Mouse (Mus musculus) cerebellum, postnatal 14 days (tissue): Measurements from ENCODE around the gene Tesc.

Experiments used
- DNase-seq, 2 experiments: peaks; one replicate each; pipeline ENCODE4 v3.0.0; 2021; ENCODE audit warnings: mixed read lengths in 2 of 2

The Tesc gene

GRCm38 (mm10) chr5:118079354-118079753, 51.8 kb downstream of the Tesc start:
- DNase-seq: no peak

DNA sequence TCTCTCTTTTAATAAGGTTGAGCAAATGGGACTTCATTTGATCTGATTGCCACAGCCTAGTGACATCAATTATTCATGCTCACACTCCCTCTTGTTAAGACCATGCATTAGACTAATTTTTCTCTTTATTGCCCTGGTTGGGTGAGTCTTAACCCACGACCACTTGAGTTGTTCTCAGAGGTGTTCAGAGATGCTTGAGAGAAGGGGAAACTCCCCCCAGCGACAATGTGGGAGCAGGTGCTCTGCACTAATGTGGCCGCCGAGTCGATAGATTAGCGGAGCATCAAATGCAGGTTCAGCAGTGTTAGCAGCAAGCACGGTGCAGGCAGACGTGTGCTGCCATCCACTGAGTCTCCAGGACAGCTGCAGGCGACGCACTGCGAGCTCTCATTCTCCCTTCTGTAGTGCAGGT, 52.3 kb downstream of the Tesc start:
- no peak for DNase-seq

- DNase-seq: no peak
Measured at GRCm38 (mm10) chr5:118081374-118081949, 53.9 kb downstream of the Tesc start.

- DNase-seq: no peak
Measured at GRCm38 (mm10) chr5:118081996-118082395, 54.5 kb downstream of the Tesc start.

DNA sequence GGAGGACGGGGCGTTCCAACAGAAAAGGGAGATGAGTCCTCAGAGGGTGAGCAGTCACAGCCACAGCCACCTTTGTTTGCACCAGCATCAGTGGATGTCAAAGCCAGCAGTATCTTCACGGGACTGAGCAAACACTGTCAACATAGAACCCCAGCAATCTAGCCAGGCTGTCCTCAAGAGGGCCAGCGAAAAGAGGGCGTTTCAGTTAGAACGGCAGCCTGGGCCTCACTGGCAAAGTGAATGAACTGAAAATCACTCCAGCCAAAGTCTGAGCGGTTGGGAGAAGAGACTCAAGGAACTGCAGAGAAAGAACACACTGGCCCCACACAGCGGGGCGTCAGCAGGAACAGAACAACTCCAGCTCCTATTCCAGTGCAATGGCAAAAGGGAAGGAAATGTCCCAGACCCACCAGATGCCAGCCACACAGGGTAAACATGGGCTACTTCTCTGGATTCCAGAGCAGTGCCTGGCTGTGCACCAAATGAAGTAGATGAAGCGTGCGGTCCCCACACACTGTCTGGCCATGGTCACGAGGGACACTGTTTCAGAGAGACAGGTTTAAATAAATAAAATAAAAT, 55.6 kb downstream of the Tesc start:
- peak; percentile 59 to 60 for DNase-seq

GRCm38 (mm10) chr5:118084171-118084727, 56.7 kb downstream of the Tesc start:
- DNase-seq: peak; percentile 48 to 53

DNA sequence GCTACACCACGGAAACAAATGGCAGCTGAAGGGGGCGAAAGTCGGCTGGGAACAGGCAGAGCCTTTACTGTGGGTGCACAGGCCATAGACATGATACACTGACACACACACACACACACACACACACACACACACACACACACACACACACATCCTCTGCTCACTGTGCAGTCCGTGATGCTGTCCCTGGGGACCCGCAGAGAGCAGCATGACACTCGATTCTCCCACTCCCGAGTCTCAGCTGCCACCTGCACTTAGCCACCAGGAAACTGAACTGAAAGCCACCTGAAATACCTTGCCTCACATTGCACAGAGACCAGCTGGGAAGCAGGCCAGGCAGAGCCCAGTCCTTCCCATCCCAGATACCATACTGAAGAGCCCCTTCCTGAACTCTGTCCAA, 57.8 kb downstream of the Tesc start:
- DNase-seq: no peak

GRCm38 (mm10) chr5:118086956-118087355, 59.4 kb downstream of the Tesc start:
- DNase-seq: no peak

DNA sequence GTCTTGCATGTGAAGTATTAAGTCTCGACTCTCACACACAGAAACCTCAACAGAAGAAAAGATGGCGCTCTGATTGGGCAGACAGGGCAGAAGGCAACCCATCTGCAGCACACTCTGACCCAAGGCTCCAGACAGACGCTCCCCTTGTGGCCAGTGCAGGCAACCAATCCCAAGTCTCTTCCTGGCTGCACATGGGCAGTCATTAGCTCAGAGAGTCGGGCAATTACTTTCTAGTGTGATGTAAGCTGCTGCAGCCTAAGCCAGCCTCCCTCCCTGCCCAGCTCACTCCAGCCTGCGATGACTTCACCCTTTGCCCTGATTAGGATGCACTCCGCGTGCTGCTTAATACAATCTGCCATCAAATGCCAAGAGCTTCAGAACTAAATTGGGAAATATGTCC, 61.6 kb downstream of the Tesc start:
- peak; percentile 56 to 64 for DNase-seq

DNA sequence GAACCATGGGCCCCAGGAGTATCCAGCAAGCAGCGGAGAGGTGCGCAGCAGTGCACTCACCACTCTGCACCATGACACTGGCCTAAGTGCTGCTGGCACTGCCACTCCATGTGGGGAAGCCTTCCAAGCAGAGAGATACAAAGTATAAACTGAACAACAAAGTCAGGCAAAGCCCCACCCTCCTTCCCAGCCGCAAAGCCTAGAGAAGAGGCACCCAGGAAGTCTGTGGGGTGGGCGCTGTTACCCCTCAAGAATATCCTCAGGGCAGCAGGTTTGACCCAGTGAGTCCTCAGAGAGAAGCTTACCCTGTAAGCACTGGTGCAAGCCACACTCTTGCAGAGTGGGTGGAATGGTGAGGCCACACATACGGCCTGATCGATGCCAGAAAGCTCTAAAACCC, 62.6 kb downstream of the Tesc start:
- DNase-seq: no peak

- DNase-seq: peak in 1 of 2 experiments; percentile 70
Measured at GRCm38 (mm10) chr5:118090837-118091236, 63.3 kb downstream of the Tesc start.

DNA sequence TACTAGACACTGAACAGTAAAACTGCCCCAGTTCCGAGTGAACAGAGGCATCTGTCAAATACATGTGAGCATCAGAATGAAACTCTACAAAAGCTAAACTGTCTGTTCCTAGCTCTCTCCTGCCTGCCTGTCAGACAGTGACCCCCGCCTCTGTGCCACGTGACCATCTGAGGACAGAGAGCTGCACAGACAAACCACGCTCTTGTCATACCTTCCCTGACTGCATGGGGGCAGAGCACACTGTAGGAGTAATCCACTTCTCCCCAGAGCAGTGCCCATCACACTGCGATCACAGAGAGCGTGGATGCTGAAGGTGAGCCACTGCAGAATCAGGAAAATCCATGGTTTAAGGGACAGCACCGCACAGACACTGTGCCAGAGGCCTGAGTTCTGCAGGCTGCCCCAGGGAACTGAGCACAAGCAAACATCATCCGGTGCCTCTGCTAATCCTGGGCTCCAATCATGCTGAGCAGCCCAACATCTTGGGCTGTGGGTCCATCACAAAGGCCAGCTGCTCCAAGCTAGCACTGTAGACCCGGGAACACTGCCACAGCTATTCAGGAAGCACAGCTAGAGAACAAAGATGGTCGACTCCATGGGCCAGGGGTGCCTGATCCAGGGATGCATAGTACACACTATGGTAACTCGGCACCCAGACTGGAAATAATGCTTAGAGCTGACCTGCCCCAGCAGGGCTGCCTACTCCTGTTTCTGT, 65.9 kb downstream of the Tesc start:
- DNase-seq: no peak

DNA sequence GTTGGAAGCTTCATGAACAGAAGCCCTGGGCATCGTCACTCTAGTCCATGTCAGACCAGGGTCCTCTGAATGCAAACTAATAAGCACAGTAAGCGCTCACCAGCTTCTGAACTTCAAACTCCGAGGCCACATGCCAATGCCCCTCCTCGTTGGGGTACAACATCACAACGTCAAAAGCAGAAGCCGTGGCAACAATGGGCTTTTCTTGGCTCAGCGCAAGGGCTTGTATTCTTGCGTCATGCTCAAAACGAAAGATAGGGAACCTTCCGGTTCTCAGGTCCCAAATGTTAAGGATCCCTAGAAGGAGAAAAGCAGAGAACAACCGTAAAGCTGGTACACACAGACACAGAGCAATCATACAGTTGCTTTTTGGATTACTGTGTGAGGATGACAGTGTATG, 67.9 kb downstream of the Tesc start:
- no peak for DNase-seq

- DNase-seq: no peak
Measured at GRCm38 (mm10) chr5:118095849-118096248, 68.3 kb downstream of the Tesc start.

- DNase-seq: no peak
Measured at GRCm38 (mm10) chr5:118096317-118096716, 68.8 kb downstream of the Tesc start.

DNA sequence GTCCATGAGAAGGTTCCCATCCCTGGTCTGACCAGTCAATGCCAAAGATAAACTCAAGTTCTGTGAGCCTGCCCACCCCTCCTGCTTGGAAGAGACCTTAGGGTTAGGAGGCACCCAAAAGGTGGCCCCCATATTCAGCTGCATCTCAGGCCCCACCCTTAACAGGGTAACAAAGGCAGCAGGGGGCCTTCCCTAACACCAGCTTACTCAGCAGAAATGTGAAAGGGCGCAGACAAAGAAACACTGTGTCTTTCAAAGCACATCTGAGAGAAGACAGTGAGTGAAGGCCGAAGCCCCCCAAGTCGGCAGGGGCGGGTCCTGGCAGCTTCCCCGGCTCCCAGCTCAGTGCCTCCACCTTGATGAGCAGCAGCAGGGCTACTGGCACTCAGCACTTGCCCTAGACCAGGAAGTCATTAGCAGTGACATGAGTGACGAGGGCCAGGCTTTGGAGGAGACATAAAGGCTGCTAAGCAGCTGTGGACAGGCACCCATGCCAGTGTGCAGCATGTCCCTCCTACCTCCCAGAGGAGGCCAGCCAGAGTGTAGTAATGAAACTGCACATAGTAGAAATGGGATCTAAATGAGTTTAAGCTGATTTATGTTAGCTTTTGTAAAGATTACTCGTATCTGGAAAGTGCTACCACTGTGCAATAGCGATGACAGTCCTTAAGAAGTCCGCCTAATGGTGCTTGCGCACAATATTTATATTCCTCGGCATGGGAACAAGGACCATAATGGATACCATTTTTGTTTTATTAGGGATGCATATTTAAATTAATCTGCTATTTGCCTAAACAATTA, 71.7 kb downstream of the Tesc start:
- no peak for DNase-seq

DNA sequence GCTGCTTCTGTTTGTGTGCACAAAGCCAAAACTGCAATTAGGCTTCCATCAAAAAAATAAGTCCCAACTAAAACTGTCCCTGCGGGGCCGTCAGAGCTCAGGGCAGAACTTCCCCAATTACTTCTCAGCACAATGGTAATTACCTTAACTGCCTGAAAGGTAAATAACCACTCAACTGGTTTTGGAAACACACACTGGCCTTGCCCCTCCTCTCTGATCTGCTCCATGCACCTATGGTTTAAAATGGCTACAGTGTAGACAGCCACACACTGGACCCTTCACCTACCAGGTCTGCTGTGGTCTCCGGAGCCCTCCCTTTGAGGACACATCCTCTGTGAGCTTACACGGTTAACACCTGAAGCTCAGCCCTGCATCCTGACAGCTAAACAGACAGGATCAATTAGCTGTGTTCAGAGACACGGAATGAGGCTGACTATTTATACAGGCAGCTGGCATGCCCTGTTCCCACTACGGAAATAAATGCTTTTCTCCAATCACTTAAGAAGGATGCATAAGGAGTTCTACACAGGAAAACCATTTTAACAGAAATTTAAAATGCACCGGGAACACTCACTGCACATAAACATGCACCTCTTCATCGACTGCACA, 72.4 kb downstream of the Tesc start:
- DNase-seq: no peak

GRCm38 (mm10) chr5:118105536-118105935, 78.0 kb downstream of the Tesc start:
- DNase-seq: no peak

DNA sequence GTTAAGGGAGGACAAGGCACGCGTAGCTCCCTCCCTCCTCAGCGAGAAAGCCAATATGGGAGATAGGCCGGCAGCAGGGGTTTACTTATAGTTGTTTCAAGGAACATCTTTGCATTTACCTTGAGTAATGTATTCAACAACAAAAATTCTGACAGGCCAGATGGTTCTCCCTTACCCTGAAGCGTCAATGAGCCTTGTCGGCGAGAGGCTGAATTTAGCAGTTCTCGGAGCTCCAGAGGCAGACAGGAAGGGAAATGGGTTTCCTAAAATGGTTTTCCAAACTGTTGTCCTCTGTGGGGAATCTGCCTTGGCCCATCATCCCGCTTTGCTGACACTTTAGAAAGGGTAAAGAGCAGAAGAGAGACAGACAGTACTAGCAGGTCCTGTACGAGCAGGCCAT, 79.1 kb downstream of the Tesc start:
- no peak for DNase-seq

DNA sequence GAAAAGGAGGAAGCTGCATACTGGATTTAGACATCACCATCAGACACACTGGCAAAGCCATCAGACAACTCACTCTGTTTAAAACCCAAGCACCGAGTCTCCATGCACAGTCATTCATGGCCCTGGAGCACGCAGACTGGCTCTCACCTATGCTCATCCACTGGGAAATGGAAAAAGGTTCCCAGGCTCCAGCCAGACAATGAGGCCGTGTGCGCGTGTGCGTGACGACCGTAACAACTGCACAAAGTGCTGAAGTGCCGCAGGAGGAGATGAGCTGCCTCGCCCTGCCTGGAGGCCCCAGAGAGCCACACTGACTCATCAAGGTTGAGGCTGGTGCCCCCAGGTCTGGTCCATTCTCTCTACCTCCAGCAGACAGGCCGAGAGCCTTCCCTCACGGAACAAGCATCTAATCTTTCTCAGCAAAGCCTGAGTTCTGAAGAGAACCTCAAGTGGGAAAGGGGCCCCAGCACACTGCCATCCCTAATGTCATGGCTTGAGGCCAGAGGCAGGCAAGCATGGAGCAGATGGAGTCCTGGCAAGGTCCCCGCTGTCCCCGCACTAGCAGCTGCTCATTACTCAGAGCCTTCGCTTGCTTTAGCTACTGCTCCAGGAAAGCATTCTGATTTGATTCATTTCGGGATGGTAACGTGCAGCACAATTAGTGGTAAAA, 80.7 kb downstream of the Tesc start:
- peak; percentile 96 to 97 for DNase-seq

DNA sequence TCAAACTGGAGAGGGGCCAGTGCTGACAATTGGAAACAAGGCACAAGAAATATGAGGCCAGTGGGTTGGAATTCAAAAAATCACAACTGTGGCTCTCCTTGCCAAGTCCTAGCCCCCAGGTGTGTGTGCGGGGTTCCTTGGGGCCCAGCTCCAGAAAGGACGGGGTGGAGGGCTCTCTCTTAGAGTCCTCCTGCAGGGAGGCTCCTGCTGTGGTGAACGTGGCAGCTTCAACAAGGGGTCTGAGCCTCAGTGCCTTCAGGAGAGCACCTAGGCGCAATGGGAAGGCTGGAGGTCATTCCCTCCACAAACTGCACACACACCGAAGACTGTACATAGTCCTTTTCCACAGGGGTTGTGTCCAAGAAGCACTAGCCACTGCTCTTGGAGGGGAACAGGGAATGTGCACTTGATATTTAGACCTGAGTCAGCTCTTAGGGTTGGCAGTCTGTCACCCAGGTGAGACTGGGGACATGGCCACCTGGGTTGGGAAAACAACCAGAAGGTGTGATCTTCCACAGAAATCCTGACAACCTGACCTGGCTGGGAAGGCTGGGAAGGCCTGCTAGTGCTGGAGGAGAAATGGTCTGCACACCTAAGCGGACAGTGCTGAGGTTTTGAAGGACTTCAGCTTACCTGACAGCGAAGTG, 81.4 kb downstream of the Tesc start:
- DNase-seq: peak in 1 of 2 experiments; percentile 52
